Mouse (Mus musculus): ENCODE data around the gene Rfc5. TPM values are rescaled to one million over a fixed set of nuclear protein-coding genes. Genes with fewer than 3 reads are reported as not detected.
A peak's percentile ranks its signal among the peaks of the same experiment; 100 is the strongest.

The Rfc5 gene
- polyA plus RNA-seq, 1 experiment from 2014 or later = 31.9 TPM

GRCm38 (mm10) chr5:117365904-117366561 is 22.8 kb downstream of the Rfc5 start:
- Histone ChIP-seq H3K36me3 (ENCODE audit: control insufficient read depth, insufficient read depth, low read length) (peaks cover 17% of the 10 kb centered on the region), H3K4me3 (ENCODE audit: low read length) (no peak overlapping the region)
- 90% methylated on average over 13 of the region's 13 CpGs for WGBS

GRCm38 (mm10) chr5:117364821-117365220 is 24.0 kb downstream of the Rfc5 start:
- Histone ChIP-seq H3K4me3 (ENCODE audit: low read length) (no peak overlapping the region), H3K27ac (ENCODE audit: low read depth, low read length) (no peak overlapping the region), H3K9ac (ENCODE audit: low read depth, low read length) (no peak overlapping the region), H3K4me2 (ENCODE audit: low read length) (no peak overlapping the region), H3K9me3 (ENCODE audit: control insufficient read depth, low read length) (no peaks in the 10 kb centered on the region), H3K36me3 (ENCODE audit: control insufficient read depth, insufficient read depth, low read length) (peaks cover 10% of the 10 kb centered on the region; the same call in 1 of the 2 replicates), H3K27me3 (replicated peaks; ENCODE audit: control insufficient read depth, insufficient read depth, low read length) (no peaks in the 10 kb centered on the region), H3K4me1 (ENCODE audit: control insufficient read depth, insufficient read depth, low read depth, low read length) (peaks cover 15% of the 10 kb centered on the region)
- WGBS = 84% methylated on average over 3 of the region's 3 CpGs
- no peak for ATAC-seq

More at GRCm38 (mm10) chr5:117365904-117366561, 22.8 kb downstream of the Rfc5 start:
- no peaks in the 10 kb centered on the region for H3K9me3 ChIP-seq (ENCODE audit: control insufficient read depth, low read length)
- H3K27ac ChIP-seq (ENCODE audit: low read depth, low read length) = no peak overlapping the region
- no peak overlapping the region for H3K9ac ChIP-seq (ENCODE audit: low read depth, low read length)
- no peak overlapping the region for H3K4me2 ChIP-seq (ENCODE audit: low read length)
- ATAC-seq = no peak
- H3K4me1 ChIP-seq (ENCODE audit: control insufficient read depth, insufficient read depth, low read depth, low read length) = peaks cover 2% of the 10 kb centered on the region
- H3K27me3 ChIP-seq (replicated peaks; ENCODE audit: control insufficient read depth, insufficient read depth, low read length) = no peaks in the 10 kb centered on the region

GRCm38 (mm10) chr5:117363066-117363782 is 25.6 kb downstream of the Rfc5 start:
- ATAC-seq = no peak
- Histone ChIP-seq H3K9ac (ENCODE audit: low read depth, low read length) (no peak overlapping the region), H3K27me3 (replicated peaks; ENCODE audit: control insufficient read depth, insufficient read depth, low read length) (no peaks in the 10 kb centered on the region), H3K27ac (ENCODE audit: low read depth, low read length) (no peak overlapping the region), H3K9me3 (ENCODE audit: control insufficient read depth, low read length) (no peaks in the 10 kb centered on the region), H3K4me3 (ENCODE audit: low read length) (no peak overlapping the region), H3K4me1 (ENCODE audit: control insufficient read depth, insufficient read depth, low read depth, low read length) (peaks cover 24% of the 10 kb centered on the region), H3K4me2 (ENCODE audit: low read length) (no peak overlapping the region), H3K36me3 (ENCODE audit: control insufficient read depth, insufficient read depth, low read length) (peaks cover 10% of the 10 kb centered on the region; the same call in 1 of the 2 replicates)
- 57% methylated on average over 15 of the region's 15 CpGs for WGBS

- Histone ChIP-seq H3K4me2 (ENCODE audit: low read length) (no peak overlapping the region), H3K4me3 (ENCODE audit: low read length) (no peak overlapping the region), H3K27ac (ENCODE audit: low read depth, low read length) (no peak overlapping the region), H3K9me3 (ENCODE audit: control insufficient read depth, low read length) (no peaks in the 10 kb centered on the region), H3K9ac (ENCODE audit: low read depth, low read length) (no peak overlapping the region), H3K4me1 (ENCODE audit: control insufficient read depth, insufficient read depth, low read depth, low read length) (peaks cover 24% of the 10 kb centered on the region), H3K27me3 (replicated peaks; ENCODE audit: control insufficient read depth, insufficient read depth, low read length) (no peaks in the 10 kb centered on the region), H3K36me3 (ENCODE audit: control insufficient read depth, insufficient read depth, low read length) (peaks cover 10% of the 10 kb centered on the region; the same call in 1 of the 2 replicates)
- WGBS = 66% methylated on average over 4 of the region's 4 CpGs
- ATAC-seq = no peak
Measured at GRCm38 (mm10) chr5:117361590-117361989, 27.3 kb downstream of the Rfc5 start.

GRCm38 (mm10) chr5:117360631-117361541 is 28.0 kb downstream of the Rfc5 start:
- Histone ChIP-seq H3K27me3 (replicated peaks; ENCODE audit: control insufficient read depth, insufficient read depth, low read length) (no peaks in the 10 kb centered on the region), H3K9ac (ENCODE audit: low read depth, low read length) (no peak overlapping the region), H3K4me2 (ENCODE audit: low read length) (peak overlapping the region; percentile 15; the same call in 1 of the 2 replicates), H3K27ac (ENCODE audit: low read depth, low read length) (peak overlapping the region; percentile 1; the same call in 1 of the 2 replicates), H3K4me1 (ENCODE audit: control insufficient read depth, insufficient read depth, low read depth, low read length) (peaks cover 29% of the 10 kb centered on the region), H3K36me3 (ENCODE audit: control insufficient read depth, insufficient read depth, low read length) (peaks cover 10% of the 10 kb centered on the region; the same call in 1 of the 2 replicates), H3K9me3 (ENCODE audit: control insufficient read depth, low read length) (no peaks in the 10 kb centered on the region), H3K4me3 (ENCODE audit: low read length) (no peak overlapping the region)
- no peak for ATAC-seq
- WGBS = 44% methylated on average over 13 of the region's 13 CpGs

GRCm38 (mm10) chr5:117360228-117360515 is 28.7 kb downstream of the Rfc5 start:
- Histone ChIP-seq H3K4me2 (ENCODE audit: low read length) (no peak overlapping the region), H3K9ac (ENCODE audit: low read depth, low read length) (no peak overlapping the region)
- 62% methylated on average over 13 of the region's 13 CpGs for WGBS

GRCm38 (mm10) chr5:117359497-117360227 is 29.2 kb downstream of the Rfc5 start:
- no peak for ATAC-seq
- H3K27me3 ChIP-seq (replicated peaks; ENCODE audit: control insufficient read depth, insufficient read depth, low read length) = no peaks in the 10 kb centered on the region
- no peak overlapping the region for H3K9ac ChIP-seq (ENCODE audit: low read depth, low read length)
- no peak overlapping the region for H3K4me2 ChIP-seq (ENCODE audit: low read length)
- no peak overlapping the region for H3K4me3 ChIP-seq (ENCODE audit: low read length)
- no peak overlapping the region for H3K27ac ChIP-seq (ENCODE audit: low read depth, low read length)
- H3K4me1 ChIP-seq (ENCODE audit: control insufficient read depth, insufficient read depth, low read depth, low read length) = peaks cover 29% of the 10 kb centered on the region
- 41% methylated on average over 7 of the region's 7 CpGs for WGBS
- H3K9me3 ChIP-seq (ENCODE audit: control insufficient read depth, low read length) = no peaks in the 10 kb centered on the region
- peaks cover 5% of the 10 kb centered on the region; the same call in 1 of the 2 replicates for H3K36me3 ChIP-seq (ENCODE audit: control insufficient read depth, insufficient read depth, low read length)

More at GRCm38 (mm10) chr5:117360228-117360515, 28.7 kb downstream of the Rfc5 start:
- Histone ChIP-seq H3K36me3 (ENCODE audit: control insufficient read depth, insufficient read depth, low read length) (peaks cover 9% of the 10 kb centered on the region; the same call in 1 of the 2 replicates), H3K27ac (ENCODE audit: low read depth, low read length) (no peak overlapping the region), H3K9me3 (ENCODE audit: control insufficient read depth, low read length) (no peaks in the 10 kb centered on the region), H3K27me3 (replicated peaks; ENCODE audit: control insufficient read depth, insufficient read depth, low read length) (no peaks in the 10 kb centered on the region), H3K4me1 (ENCODE audit: control insufficient read depth, insufficient read depth, low read depth, low read length) (peaks cover 29% of the 10 kb centered on the region), H3K4me3 (ENCODE audit: low read length) (no peak overlapping the region)
- ATAC-seq = no peak

GRCm38 (mm10) chr5:117358725-117359124 is 30.1 kb downstream of the Rfc5 start:
- ATAC-seq = no peak
- no peaks in the 10 kb centered on the region for H3K9me3 ChIP-seq (ENCODE audit: control insufficient read depth, low read length)
- H3K27me3 ChIP-seq (replicated peaks; ENCODE audit: control insufficient read depth, insufficient read depth, low read length) = no peaks in the 10 kb centered on the region
- WGBS = 35% methylated on average over 11 of the region's 11 CpGs
- H3K36me3 ChIP-seq (ENCODE audit: control insufficient read depth, insufficient read depth, low read length) = no peaks in the 10 kb centered on the region; the same call in 1 of the 2 replicates
- H3K4me1 ChIP-seq (ENCODE audit: control insufficient read depth, insufficient read depth, low read depth, low read length) = peaks cover 29% of the 10 kb centered on the region
- peak overlapping the region; percentile 93 for H3K4me2 ChIP-seq (ENCODE audit: low read length)
- peak overlapping the region; percentile 65 for H3K4me3 ChIP-seq (ENCODE audit: low read length)
- no peak overlapping the region for H3K27ac ChIP-seq (ENCODE audit: low read depth, low read length)
- H3K9ac ChIP-seq (ENCODE audit: low read depth, low read length) = no peak overlapping the region
